ENCODE assay signal across 25 mouse cellular contexts in genomic region chr13:18397586-18397985, GRCm38 (mm10). TPM values are rescaled to one million over a fixed set of nuclear protein-coding genes. Genes with fewer than 3 reads are reported as not detected.
"Had no signal": no experiment of that assay in that cellular context is flagged by ENCODE, and none has a peak within 500 bp of the region (broad histone marks: within the 10 kb centered on the region; RNA-seq: fewer than 3 reads in every experiment).

Gene Pou6f2, minus strand, starts transcription at chr13:18397686.

- H3K9ac ChIP-seq: limb, embryonic 13.5 days; liver, embryonic 12.5 days; liver, embryonic 15.5 days; lung, embryonic 15.5 days; neural tube, embryonic 13.5 days had no signal

- H3K4me3 ChIP-seq: layer of hippocampus, adult 2 months; limb, embryonic 10.5 days; limb, embryonic 13.5 days; liver, embryonic 12.5 days; liver, embryonic 15.5 days; lung, embryonic 15.5 days; neural tube, embryonic 13.5 days had no signal

- ATAC-seq: intestine, postnatal 0 days; liver, embryonic 12.5 days had no signal

- H3K9me3 ChIP-seq: limb, embryonic 10.5 days; limb, embryonic 13.5 days; liver, embryonic 12.5 days; liver, embryonic 15.5 days; lung, embryonic 15.5 days; neural tube, embryonic 13.5 days had no signal

- H3K4me1 ChIP-seq: liver, embryonic 12.5 days; liver, embryonic 15.5 days; lung, embryonic 15.5 days; neural tube, embryonic 13.5 days had no signal

- DNase-seq: kidney, adult 2 months; kidney, postnatal 25 days; layer of hippocampus, adult 9-11 months; liver; lung, adult 18-20 months; lung, postnatal 14 days; lung, postnatal 4 days; right cerebral cortex, adult 18-20 months; right cerebral cortex, postnatal 14 days; right cerebral cortex, postnatal 4 days; thymus, adult 2 months; thymus, postnatal 14 days; thymus, postnatal 4 days had no signal

- H3K4me2 ChIP-seq: limb, embryonic 13.5 days; liver, embryonic 12.5 days; liver, embryonic 15.5 days; lung, embryonic 15.5 days; neural tube, embryonic 13.5 days had no signal

- H3K27ac ChIP-seq: kidney, postnatal 0 days; layer of hippocampus, adult 2 months; limb, embryonic 10.5 days; limb, embryonic 13.5 days; liver, embryonic 12.5 days; liver, embryonic 15.5 days; lung, embryonic 15.5 days; neural tube, embryonic 13.5 days; stomach, postnatal 0 days had no signal

- H3K27me3 ChIP-seq: limb, embryonic 13.5 days; liver, embryonic 12.5 days; liver, embryonic 15.5 days; lung, embryonic 15.5 days; neural tube, embryonic 13.5 days had no signal

- H3K36me3 ChIP-seq: limb, embryonic 10.5 days; limb, embryonic 13.5 days; liver, embryonic 12.5 days; liver, embryonic 15.5 days; lung, embryonic 15.5 days; neural tube, embryonic 13.5 days had no signal

RNA-seq across cellular contexts. Expression of gene Pou6f2, which starts in this region (rescaled TPM):
- polyA plus RNA-seq: intestine, postnatal 0 days; kidney, adult 2 months; kidney, embryonic 14.5 days; large intestine, adult 2 months; liver, embryonic 12.5 days; liver, embryonic 15.5 days; thymus, adult 2 months had no signal
